Comparison of ENCODE assay signal across 8 mouse cellular contexts in the genomic region with DNA sequence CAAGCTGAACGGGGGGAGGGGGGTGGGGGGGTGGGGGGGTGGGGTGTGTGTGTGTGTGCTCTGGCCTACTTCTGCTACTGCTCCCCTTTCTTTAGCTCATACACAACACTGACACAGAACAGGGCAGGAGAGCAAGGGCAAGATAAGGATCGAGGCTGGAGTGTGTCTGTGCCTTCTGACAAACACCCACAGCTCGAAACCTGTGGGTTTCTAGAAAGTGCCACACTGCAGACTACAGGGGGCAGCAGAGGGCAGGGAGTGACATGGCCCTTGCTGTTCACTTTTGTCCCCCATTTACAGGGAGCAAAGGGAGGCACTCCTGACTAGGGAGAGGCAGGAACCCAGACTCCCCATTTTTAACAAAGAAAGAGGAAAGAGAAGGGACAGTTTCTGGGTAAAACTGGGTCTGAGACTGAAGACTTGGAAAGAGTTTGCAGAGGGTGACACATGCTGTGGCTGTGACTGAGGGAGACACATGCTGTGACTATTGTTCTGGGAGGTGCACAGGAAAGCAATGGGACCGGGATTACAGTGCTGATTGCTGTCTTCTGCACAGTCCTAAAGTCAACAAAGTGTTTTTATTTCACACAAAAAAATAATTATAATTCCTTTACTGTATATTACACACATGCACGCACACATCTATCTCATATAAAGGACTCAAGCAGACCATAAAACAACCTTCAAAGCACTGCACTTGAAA. TPM values are rescaled to one million over a fixed set of nuclear protein-coding genes. Genes with fewer than 3 reads are reported as not detected.
DNase-seq lines count a peak whose midpoint lies in the region; ATAC-seq and TF ChIP-seq lines count a peak whose summit lies in the region.

No protein-coding gene starts in this region.

- 0 out of 2 replicates have a peak, but pooled peaks cover 5% of the 10 kb centered on the region for H3K36me3 ChIP-seq in thymus, adult 2 months (ENCODE audit: control insufficient read depth, insufficient read depth, low read length)
- peaks cover 46% of the 10 kb centered on the region for H3K36me3 ChIP-seq in forebrain, embryonic 10.5 days (replicated peaks)
- 0 out of 2 replicates have a peak, but pooled peaks cover 16% of the 10 kb centered on the region for H3K36me3 ChIP-seq in kidney, embryonic 15.5 days

- WGBS in cerebellum, adult 2 months, result 64% methylated on average over 5 of the region's 5 CpGs
- 47% methylated on average over 5 of the region's 5 CpGs for WGBS in thymus, adult 2 months
- 59% methylated on average over 5 of the region's 5 CpGs for WGBS in forebrain, embryonic 10.5 days
- WGBS in kidney, embryonic 15.5 days, result 65% methylated on average over 5 of the region's 5 CpGs

- H3K4me1 ChIP-seq in cerebellum, adult 2 months (ENCODE audit: control insufficient read depth, insufficient read depth, low read length), result no peaks in the 10 kb centered on the region
- H3K4me1 ChIP-seq in thymus, adult 2 months (replicated peaks; ENCODE audit: control insufficient read depth, insufficient read depth, low read length), result no peaks in the 10 kb centered on the region
- peaks cover 8% of the 10 kb centered on the region; the same call in 1 of the 2 replicates for H3K4me1 ChIP-seq in forebrain, embryonic 10.5 days
- H3K4me1 ChIP-seq in kidney, embryonic 15.5 days, result peaks cover 2% of the 10 kb centered on the region; the same call in 1 of the 2 replicates

- no peak overlapping the region for H3K4me3 ChIP-seq in cerebellum, adult 2 months (replicated peaks; ENCODE audit: insufficient read depth, low read depth, low read length)
- no peak overlapping the region for H3K4me3 ChIP-seq in thymus, adult 2 months (ENCODE audit: control insufficient read depth, insufficient read depth, low read length)
- H3K4me3 ChIP-seq in forebrain, embryonic 10.5 days, result no peak overlapping the region
- no peak overlapping the region for H3K4me3 ChIP-seq in kidney, embryonic 15.5 days (replicated peaks)

- peaks cover 9% of the 10 kb centered on the region; the same call in 1 of the 2 replicates for H3K9me3 ChIP-seq in forebrain, embryonic 10.5 days
- H3K9me3 ChIP-seq in kidney, embryonic 15.5 days (replicated peaks), result no peaks in the 10 kb centered on the region

- H3K4me2 ChIP-seq in kidney, embryonic 15.5 days, result no peak overlapping the region

- DNase-seq in cerebellum, adult 2 months, result peak in 1 of 2 experiments; percentile 19
- DNase-seq in cerebellum, adult 11-12 months, result no peak
- DNase-seq in thymus, adult 2 months, result peak; percentile 79
- no peak for DNase-seq in thymus, adult 18-20 months
- DNase-seq in forebrain, embryonic 10.5 days (ENCODE audit: extremely low spot score, low spot score), result peak; percentile 31
- DNase-seq in lung, postnatal 4 days, result peak; percentile 53 to 76
- DNase-seq in spleen, postnatal 36 days (ENCODE audit: low spot score in 2 of 2), result peak; percentile 36 to 52

- TF ChIP-seq CTCF in cerebellum, adult 2 months (IDR thresholded peaks at IDR 0.05; ENCODE audit: borderline replicate concordance, insufficient read depth, low read depth, low read length), result peak; percentile 61
- peak; percentile 74; the same call in 1 of the 2 replicates for TF ChIP-seq CTCF in thymus, adult 2 months (IDR thresholded peaks at IDR 0.05; ENCODE audit: borderline replicate concordance, control insufficient read depth, extremely low read depth, insufficient read depth, low read length, poor library complexity)

- peak; percentile 54; the same call in 1 of the 2 replicates for ATAC-seq in kidney, embryonic 15.5 days (replicated peaks; ENCODE audit: low FRiP score)

- H3K27ac ChIP-seq in cerebellum, adult 2 months (ENCODE audit: insufficient read depth, low read length), result no peak overlapping the region
- no peak overlapping the region for H3K27ac ChIP-seq in thymus, adult 2 months (ENCODE audit: control insufficient read depth, insufficient read depth, low read length)
- H3K27ac ChIP-seq in forebrain, embryonic 10.5 days, result no peak overlapping the region
- no peak overlapping the region for H3K27ac ChIP-seq in kidney, embryonic 15.5 days

- no peak for TF ChIP-seq POLR2A in cerebellum, adult 2 months (IDR thresholded peaks at IDR 0.05; ENCODE audit: borderline replicate concordance, insufficient read depth, low read length)
- TF ChIP-seq POLR2A in thymus, adult 2 months (IDR thresholded peaks at IDR 0.05; ENCODE audit: control insufficient read depth, extremely low read depth, insufficient read depth, low read length, poor library complexity), result no peak

- no peak overlapping the region for H3K9ac ChIP-seq in kidney, embryonic 15.5 days

- H3K27me3 ChIP-seq in cerebellum, adult 2 months (ENCODE audit: control insufficient read depth, insufficient read depth, low read length), result no peaks in the 10 kb centered on the region
- H3K27me3 ChIP-seq in thymus, adult 2 months (ENCODE audit: control insufficient read depth, insufficient read depth, low read length), result no peaks in the 10 kb centered on the region
- no peaks in the 10 kb centered on the region for H3K27me3 ChIP-seq in forebrain, embryonic 10.5 days (ENCODE audit: poor library complexity, severe bottlenecking)
- no peaks in the 10 kb centered on the region for H3K27me3 ChIP-seq in kidney, embryonic 15.5 days

RNA-seq across cellular contexts. Expression of a gene that starts 16.1 kb away (rescaled TPM):
- polyA plus RNA-seq in cerebellum, adult 2 months (2012; rRNA removed), result 14.1 and 18.5 TPM in 2 replicates
- polyA plus RNA-seq in thymus, adult 2 months (2012; rRNA removed), result 145 and 155 TPM in 2 replicates
- polyA plus RNA-seq in forebrain, embryonic 10.5 days (2016; fragmentation: Nextera tagmentation; extraction: Ambion mirVana), result 68.8 and 69.9 TPM in 2 replicates
- 45.7 and 48.0 TPM in 2 replicates for polyA plus RNA-seq in kidney, embryonic 15.5 days (2015; fragmentation: Nextera tagmentation; extraction: Ambion mirVana)

Comparison
In these comparisons a context has a peak if more than half of its experiments do, and no peak if none do; other contexts are left out.
1. DNase-seq: peak in thymus, adult 2 months (single experiment), forebrain, embryonic 10.5 days (single experiment), lung, postnatal 4 days (2 of 2) and spleen, postnatal 36 days (2 of 2); none in cerebellum, adult 11-12 months (single experiment) and thymus, adult 18-20 months (0 of 2).